Mouse (Mus musculus) megakaryocyte, embryonic 14.5 days (primary cell): Measurements from ENCODE around the gene Apba3. TPM values are rescaled to one million over a fixed set of nuclear protein-coding genes. Genes with fewer than 3 reads are reported as not detected.

Experiments used
- H3K27me3 ChIP-seq: replicated peaks from 2 replicates; pipeline ENCODE3; 2012; ENCODE audit warnings: inconsistent platforms
- H3K36me3 ChIP-seq: replicated peaks from 2 replicates; pipeline ENCODE3; 2012; ENCODE audit warnings: low read length, inconsistent platforms, mixed read lengths
- H3K4me1 ChIP-seq: 2 replicates; pipeline ENCODE4 v1.6.1; 2012; ENCODE audit warnings: inconsistent platforms
- H3K4me3 ChIP-seq: replicated peaks from 2 replicates; pipeline ENCODE3; 2012; ENCODE audit warnings: moderate library complexity, mild to moderate bottlenecking, inconsistent platforms
- H3K9me3 ChIP-seq: 2 replicates; pipeline ENCODE4 v1.6.1; 2012; ENCODE audit warnings: inconsistent platforms
- FLI1 ChIP-seq: IDR thresholded peaks from 2 replicates; pipeline ENCODE4 v1.6.1; 2012; ENCODE audit warnings: low read length, inconsistent platforms, mixed read lengths
- GATA1 ChIP-seq: IDR thresholded peaks from 3 replicates; pipeline ENCODE4 v1.6.1; 2012; ENCODE audit warnings: mixed read lengths, low read length, inconsistent platforms, borderline replicate concordance
- polyA plus RNA-seq: library from polyadenylated mRNA; stranded (reverse); fragments of >175 nt; gene quantifications from 2 replicates; pipeline ENCODE4 v1.2.3, GENCODE M21; 2012; ENCODE audit warnings: low replicate concordance; ENCODE audit not compliant: insufficient read depth

The Apba3 gene
- polyA plus RNA-seq, 1 experiment = 93.1 TPM

DNA sequence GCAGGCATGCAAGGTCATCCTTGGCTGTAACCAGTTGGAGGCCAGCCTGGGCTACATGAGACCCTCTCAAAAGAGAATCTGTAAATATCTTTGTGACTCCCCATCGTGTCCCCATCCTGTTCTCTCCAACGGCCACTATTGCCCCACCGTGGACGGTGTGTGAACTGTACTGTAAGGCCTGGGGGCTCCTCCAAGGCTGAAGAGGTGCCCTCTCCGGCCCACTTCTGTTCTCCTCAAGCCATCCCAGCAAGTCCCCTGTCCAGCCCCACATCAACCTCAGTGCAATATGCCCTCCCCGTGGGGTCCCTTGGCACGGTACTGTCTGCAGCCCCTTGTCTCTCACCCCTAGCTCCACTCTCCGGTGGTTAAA is 52.6 kb downstream of the Apba3 start:
- Histone ChIP-seq H3K27me3 (no peaks in the 10 kb centered on the region), H3K4me1 (peaks cover 85% of the 10 kb centered on the region), H3K4me3 (peak overlapping the region; percentile 98), H3K9me3 (no peaks in the 10 kb centered on the region), H3K36me3 (peaks cover 72% of the 10 kb centered on the region)
- TF ChIP-seq GATA1 (no peak), FLI1 (no peak)

DNA sequence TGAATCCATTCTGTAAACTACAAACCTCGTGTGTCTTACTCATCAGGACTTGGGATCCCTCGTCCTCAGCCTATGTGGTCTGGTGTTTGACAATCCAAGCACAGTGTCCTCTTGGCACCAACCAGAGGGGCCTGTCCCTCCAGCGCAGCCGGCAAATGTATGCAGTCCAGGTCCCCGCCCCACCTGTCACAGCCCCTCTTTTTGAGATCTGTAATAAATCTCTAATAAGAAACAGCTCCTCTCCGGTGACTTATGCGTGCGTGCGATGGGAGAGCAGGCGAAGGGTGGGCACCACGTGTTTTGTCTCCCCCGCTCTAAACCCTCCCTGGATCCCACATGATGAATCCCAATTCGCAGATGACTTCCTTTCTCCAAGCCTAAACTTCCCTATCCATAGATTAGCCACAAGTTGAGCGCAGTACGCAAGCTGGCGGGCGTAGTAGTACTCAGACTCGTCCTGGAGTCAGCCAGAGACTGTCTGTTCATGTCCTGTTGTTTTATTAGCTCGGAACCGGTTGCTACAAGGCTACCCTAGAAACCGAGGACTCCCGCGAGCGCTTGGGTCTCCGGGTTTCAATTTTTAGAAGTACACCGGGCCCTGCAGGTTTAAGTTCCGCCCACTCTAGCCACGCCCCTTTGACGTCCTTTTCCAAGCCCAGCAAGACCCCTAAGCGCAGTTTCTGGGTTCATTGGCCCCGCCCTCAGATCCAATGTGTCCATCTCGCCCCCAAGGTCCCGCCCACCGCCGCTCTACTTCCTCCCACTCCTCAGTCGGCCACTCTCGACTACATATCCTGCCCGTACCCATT is 53.2 kb downstream of the Apba3 start:
- Histone ChIP-seq H3K9me3 (no peaks in the 10 kb centered on the region), H3K4me3 (peak overlapping the region; percentile 98), H3K4me1 (peaks cover 87% of the 10 kb centered on the region), H3K36me3 (peaks cover 72% of the 10 kb centered on the region), H3K27me3 (no peaks in the 10 kb centered on the region)
- no peak for TF ChIP-seq FLI1
- no peak for TF ChIP-seq GATA1

DNA sequence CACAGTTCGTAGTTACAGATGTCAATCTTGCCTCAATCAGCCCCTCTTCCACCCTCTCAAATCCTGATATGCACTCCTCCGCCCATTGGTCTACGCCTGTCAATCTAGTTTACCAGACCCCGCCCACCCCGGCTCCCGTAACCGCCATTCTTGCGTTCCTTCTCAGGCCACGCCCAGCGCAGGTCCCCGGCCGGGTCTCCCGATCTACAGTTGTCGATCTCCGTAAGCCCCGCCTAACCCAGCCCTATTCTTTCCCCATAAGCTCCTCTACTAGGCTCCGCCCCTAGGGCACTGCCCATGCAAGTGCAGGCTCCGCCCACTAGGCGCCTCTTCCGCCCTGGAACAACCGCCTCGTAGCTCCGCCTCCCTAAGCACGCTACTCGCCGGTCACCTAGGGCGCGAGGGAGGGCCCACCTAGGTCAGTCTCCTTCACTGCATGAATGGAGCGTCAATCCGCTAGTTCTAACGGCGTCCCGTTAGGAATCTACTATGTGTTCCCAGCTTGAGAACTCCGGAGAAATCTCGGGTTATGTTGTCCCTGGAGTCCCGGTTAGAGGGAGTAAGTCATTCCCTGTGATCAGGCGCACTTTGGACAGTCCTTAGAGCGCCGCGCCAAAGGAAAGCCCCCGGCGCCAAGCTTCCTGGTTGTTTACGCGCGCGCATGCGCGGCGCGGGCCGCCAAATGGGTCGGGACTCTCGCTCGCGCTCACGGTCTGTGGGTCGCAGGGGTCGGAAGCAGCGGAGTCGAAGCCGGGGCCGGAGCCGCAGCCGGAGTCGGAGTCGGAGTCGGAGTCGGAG is 54.0 kb downstream of the Apba3 start, which contains the start of gene Cactin:
TSS of gene Cactin (plus strand) at position 554 of the 798 bp plus-strand sequence.
- peak within 1 kb of the TSS; percentile 98 for H3K4me3 ChIP-seq
- peaks cover 87% of the 10 kb centered on the region for H3K4me1 ChIP-seq
- H3K36me3 ChIP-seq = peaks cover 72% of the 10 kb centered on the region
- no peak for TF ChIP-seq FLI1
- no peak for TF ChIP-seq GATA1
- H3K27me3 ChIP-seq = no peaks in the 10 kb centered on the region
- H3K9me3 ChIP-seq = no peaks in the 10 kb centered on the region

DNA sequence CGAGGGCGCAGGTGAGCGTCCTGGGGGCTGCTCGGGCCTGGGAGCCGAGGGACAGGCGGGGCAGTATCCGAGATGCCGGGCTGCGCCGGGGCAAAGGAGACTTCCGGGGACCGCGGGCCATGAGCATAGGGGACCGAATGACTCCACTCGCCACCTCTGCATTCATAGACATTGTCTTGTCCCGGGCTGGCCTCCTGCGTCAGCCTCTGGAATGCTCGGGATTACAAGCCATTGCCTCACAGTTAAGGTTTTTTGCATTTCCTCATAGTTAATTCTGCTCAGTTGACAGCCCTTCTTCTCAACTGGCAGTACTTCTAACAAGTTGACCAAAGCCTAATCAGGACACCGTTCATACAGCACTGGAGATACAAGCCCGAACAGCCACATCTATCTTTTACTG is 54.7 kb downstream of the Apba3 start:
- H3K4me1 ChIP-seq = peaks cover 87% of the 10 kb centered on the region
- H3K27me3 ChIP-seq = no peaks in the 10 kb centered on the region
- no peaks in the 10 kb centered on the region for H3K9me3 ChIP-seq
- H3K36me3 ChIP-seq = peaks cover 72% of the 10 kb centered on the region
- TF ChIP-seq FLI1 (no peak), GATA1 (no peak)
- peak overlapping the region; percentile 98 for H3K4me3 ChIP-seq

DNA sequence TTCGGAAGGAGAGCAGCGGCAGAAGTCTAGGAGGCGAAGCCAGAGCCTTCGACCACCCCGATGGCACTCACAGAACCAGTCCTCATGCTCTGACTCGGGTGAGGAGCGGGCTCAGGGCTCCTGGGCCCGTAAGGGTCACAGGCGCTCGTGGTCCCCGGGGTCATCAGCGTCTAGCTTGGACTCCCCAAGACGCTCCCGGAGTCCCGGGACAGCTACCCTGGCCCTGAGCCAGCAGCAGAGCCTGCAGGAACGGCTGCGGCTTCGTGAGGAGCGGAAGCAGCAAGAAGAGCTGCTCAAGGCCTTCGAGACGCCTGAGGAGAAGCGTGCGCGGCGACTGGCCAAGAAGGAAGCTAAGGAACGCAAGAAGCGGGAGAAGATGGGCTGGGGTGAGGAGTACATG is 55.7 kb downstream of the Apba3 start:
- H3K4me1 ChIP-seq = peaks cover 87% of the 10 kb centered on the region
- H3K4me3 ChIP-seq = peak overlapping the region; percentile 98
- TF ChIP-seq GATA1 (no peak), FLI1 (no peak)
- peaks cover 70% of the 10 kb centered on the region for H3K36me3 ChIP-seq
- no peaks in the 10 kb centered on the region for H3K9me3 ChIP-seq
- no peaks in the 10 kb centered on the region for H3K27me3 ChIP-seq

Other genes with a start within 250 kb of the Apba3 start
- gene Diras1, start 241.3 kb upstream of the Apba3 start, polyA plus RNA-seq = 0.06 TPM in 1 of 2 replicates, not detected in the other
- gene Slc39a3, start 229.5 kb upstream of the Apba3 start, polyA plus RNA-seq = 1.9 and 7.5 TPM in 2 replicates
- 262 and 632 TPM in 2 replicates for gene Sgta, start 206.8 kb upstream of the Apba3 start, polyA plus RNA-seq
- 62.3 and 65.0 TPM in 2 replicates for gene Thop1, start 196.9 kb upstream of the Apba3 start, polyA plus RNA-seq
- not detected in 2 replicates for gene Creb3l3, start 168.1 kb upstream of the Apba3 start, polyA plus RNA-seq
- 407 and 1,114 TPM in 2 replicates for gene Map2k2, start 161.0 kb upstream of the Apba3 start, polyA plus RNA-seq
- gene Zbtb7a, start 131.7 kb upstream of the Apba3 start, polyA plus RNA-seq = 100.0 and 136 TPM in 2 replicates
- gene Pias4, start 99.0 kb upstream of the Apba3 start, polyA plus RNA-seq = 95.2 and 184 TPM in 2 replicates
- gene Eef2, start 90.3 kb upstream of the Apba3 start, polyA plus RNA-seq = 439 and 1,295 TPM in 2 replicates
- 168 TPM in 2 replicates for gene Dapk3, start 84.0 kb upstream of the Apba3 start, polyA plus RNA-seq
- not detected in 2 replicates for gene 4930442H23Rik, start 83.1 kb upstream of the Apba3 start, polyA plus RNA-seq
- not detected in 2 replicates for gene Nmrk2, start 64.9 kb upstream of the Apba3 start, polyA plus RNA-seq
- not detected in 2 replicates for gene Atcay, start 36.1 kb upstream of the Apba3 start, polyA plus RNA-seq
- 1.4 TPM in 1 of 2 replicates, not detected in the other for gene Zfr2, start 33.8 kb upstream of the Apba3 start, polyA plus RNA-seq
- gene Matk, start 14.0 kb upstream of the Apba3 start, polyA plus RNA-seq = 6.2 and 21.4 TPM in 2 replicates
- gene Mrpl54, start within 50 bp of the Apba3 start, polyA plus RNA-seq = 458 and 769 TPM in 2 replicates
- gene Tjp3, start 24.6 kb downstream of the Apba3 start, polyA plus RNA-seq = 4.6 and 5.5 TPM in 2 replicates
- 124 and 136 TPM in 2 replicates for gene Pip5k1c, start 26.0 kb downstream of the Apba3 start, polyA plus RNA-seq
- gene Cactin, start 54.1 kb downstream of the Apba3 start, polyA plus RNA-seq = 76.5 and 78.5 TPM in 2 replicates
- gene Tbxa2r, start 61.8 kb downstream of the Apba3 start, polyA plus RNA-seq = 87.5 and 153 TPM in 2 replicates
- 2.9 and 11.0 TPM in 2 replicates for gene Gipc3, start 76.3 kb downstream of the Apba3 start, polyA plus RNA-seq
- gene Hmg20b, start 83.5 kb downstream of the Apba3 start, polyA plus RNA-seq = 302 and 601 TPM in 2 replicates
- gene Mfsd12, start 90.5 kb downstream of the Apba3 start, polyA plus RNA-seq = 20.2 and 44.1 TPM in 2 replicates
- 30.6 and 109 TPM in 2 replicates for gene 4930404N11Rik, start 98.9 kb downstream of the Apba3 start, polyA plus RNA-seq
- 71.2 and 72.9 TPM in 2 replicates for gene Fzr1, start 111.6 kb downstream of the Apba3 start, polyA plus RNA-seq
- gene Dohh, start 117.5 kb downstream of the Apba3 start, polyA plus RNA-seq = 80.4 and 114 TPM in 2 replicates
- 0.89 TPM in 1 of 2 replicates, not detected in the other for gene Gm48551, start 117.5 kb downstream of the Apba3 start, polyA plus RNA-seq
- gene Gm48552, start 122.0 kb downstream of the Apba3 start, polyA plus RNA-seq = 8.4 TPM in 1 of 2 replicates, not detected in the other
- 4.4 TPM in 1 of 2 replicates, not detected in the other for gene Smim24, start 126.1 kb downstream of the Apba3 start, polyA plus RNA-seq
- 184 and 257 TPM in 2 replicates for gene Nfic, start 188.7 kb downstream of the Apba3 start, polyA plus RNA-seq
- gene Celf5, start 215.7 kb downstream of the Apba3 start, polyA plus RNA-seq = 1.3 and 3.3 TPM in 2 replicates
- gene Ncln, start 229.4 kb downstream of the Apba3 start, polyA plus RNA-seq = 145 and 508 TPM in 2 replicates
- 7.4 and 9.1 TPM in 2 replicates for gene S1pr4, start 233.2 kb downstream of the Apba3 start, polyA plus RNA-seq